Mouse (Mus musculus) neural tube, embryonic 11.5 days (tissue): ENCODE data around the gene Aspscr1. TPM values are rescaled to one million over a fixed set of nuclear protein-coding genes. Genes with fewer than 3 reads are reported as not detected.

Experiments
- ATAC-seq: fragments of 200-750 bp; cut with Nextera tagmentation; 2 replicates; pipeline ENCODE4 v1.8.0; 2017; ENCODE audit warnings: moderate number of reproducible peaks, mild to moderate bottlenecking, moderate TSS enrichment, moderate library complexity; ENCODE audit not compliant: insufficient read depth, low FRiP score, low TSS enrichment
- DNase-seq: peaks from one replicate; pipeline ENCODE4 v3.0.0-alpha.2; 2015; ENCODE audit warnings: low spot score
- H3K27ac ChIP-seq: fragments of 300-500 bp; sonication (generic); 2 replicates; pipeline ENCODE4 v1.5.1; 2014; ENCODE audit warnings: low read depth, mild to moderate bottlenecking, low read length
- H3K27me3 ChIP-seq: fragments of 300-500 bp; sonication (generic); 2 replicates; pipeline ENCODE4 v1.6.1; 2014; ENCODE audit warnings: mild to moderate bottlenecking, low read length, mixed read lengths; ENCODE audit not compliant: control insufficient read depth, insufficient read depth
- H3K36me3 ChIP-seq: fragments of 300-500 bp; sonication (generic); 2 replicates; pipeline ENCODE4 v1.6.1; 2014; ENCODE audit warnings: mild to moderate bottlenecking, low read length, moderate library complexity, mixed read lengths; ENCODE audit not compliant: control insufficient read depth, insufficient read depth
- H3K4me1 ChIP-seq: fragments of 300-500 bp; sonication (generic); 2 replicates; pipeline ENCODE4 v1.6.1; 2014; ENCODE audit warnings: low read length, mixed read lengths; ENCODE audit not compliant: control insufficient read depth, insufficient read depth
- H3K4me2 ChIP-seq: fragments of 300-500 bp; sonication (generic); 2 replicates; pipeline ENCODE4 v1.6.1; 2014; ENCODE audit warnings: low read depth, mild to moderate bottlenecking, moderate library complexity
- H3K4me3 ChIP-seq: fragments of 300-500 bp; sonication (generic); 2 replicates; pipeline ENCODE4 v1.5.1; 2014; ENCODE audit warnings: low read depth, low read length
- H3K9ac ChIP-seq: fragments of 300-500 bp; sonication (generic); 2 replicates; pipeline ENCODE4 v1.6.1; 2014; ENCODE audit warnings: mild to moderate bottlenecking, low read length
- H3K9me3 ChIP-seq: fragments of 300-500 bp; sonication (generic); 2 replicates; pipeline ENCODE4 v1.6.1; 2016; ENCODE audit warnings: low read length; ENCODE audit not compliant: control insufficient read depth
- WGBS: fragments of 180-500 bp; shearing (Covaris S2); extraction: QIAGEN DNeasy Blood & Tissue Kit; methylation state at CpG from one replicate; pipeline ENCODE4 v1.1.7; 2014; 5-methylcytosine and 5-hydroxymethylcytosine counted together
- polyA plus RNA-seq: library from polyadenylated mRNA; unstranded; fragments of >200 nt; fragmentation: Nextera tagmentation; extraction: Ambion mirVana; gene quantifications from 2 replicates; pipeline ENCODE4 v1.2.1, GENCODE M21; 2014

Aspscr1 gene
- polyA plus RNA-seq, 1 experiment from 2014 or later = 136 TPM

GRCm38 (mm10) chr11:120721124-120722066 lies 48.6 kb downstream of the Aspscr1 start, which contains the start of gene Rac3:
Rac3 (plus strand) TSS chr11:120721470.
- Histone ChIP-seq H3K9me3 (no peaks in the 10 kb centered on the region), H3K27me3 (peaks cover 13% of the 10 kb centered on the region), H3K36me3 (peaks cover 6% of the 10 kb centered on the region), H3K9ac (peak within 1 kb of the TSS; percentile 82), H3K4me2 (peak within 1 kb of the TSS; percentile 99), H3K4me3 (peak within 1 kb of the TSS; percentile 60), H3K4me1 (peaks cover 14% of the 10 kb centered on the region), H3K27ac (0 out of 2 replicates have a peak within 1 kb of the TSS, but pooled peaks have one; percentile 34)
- ATAC-seq (peak; percentile 84), DNase-seq (peak; percentile 87)
- under 1% methylated on average over 79 of the region's 90 CpGs for whole genome bisulfite sequencing

GRCm38 (mm10) chr11:120722067-120722630 lies 49.4 kb downstream of the Aspscr1 start:
- peak overlapping the region; percentile 60 for H3K4me3 ChIP-seq
- H3K27me3 ChIP-seq = peaks cover 13% of the 10 kb centered on the region
- H3K9ac ChIP-seq = peak overlapping the region; percentile 82
- peak overlapping the region; percentile 99 for H3K4me2 ChIP-seq
- 21% methylated on average over 21 of the region's 21 CpGs for WGBS
- H3K27ac ChIP-seq = no peak overlapping the region
- H3K4me1 ChIP-seq = peaks cover 15% of the 10 kb centered on the region
- H3K9me3 ChIP-seq = no peaks in the 10 kb centered on the region
- no peak for DNase-seq
- ATAC-seq = no peak
- peaks cover 4% of the 10 kb centered on the region; the same call in 1 of the 2 replicates for H3K36me3 ChIP-seq

GRCm38 (mm10) chr11:120722761-120723382 lies 50.1 kb downstream of the Aspscr1 start:
- H3K36me3 ChIP-seq = no peaks in the 10 kb centered on the region
- H3K27ac ChIP-seq = no peak overlapping the region
- H3K4me2 ChIP-seq = no peak overlapping the region
- peaks cover 13% of the 10 kb centered on the region for H3K27me3 ChIP-seq
- H3K4me1 ChIP-seq = peaks cover 15% of the 10 kb centered on the region
- no peak for DNase-seq
- no peak overlapping the region for H3K4me3 ChIP-seq
- no peak for ATAC-seq
- H3K9ac ChIP-seq = no peak overlapping the region
- H3K9me3 ChIP-seq = no peaks in the 10 kb centered on the region
- WGBS = 89% methylated on average over 11 of the region's 11 CpGs

GRCm38 (mm10) chr11:120723509-120723908 lies 50.7 kb downstream of the Aspscr1 start:
- Histone ChIP-seq H3K27ac (no peak overlapping the region), H3K9ac (no peak overlapping the region), H3K4me2 (no peak overlapping the region), H3K4me3 (no peak overlapping the region), H3K27me3 (peaks cover 13% of the 10 kb centered on the region), H3K9me3 (no peaks in the 10 kb centered on the region), H3K36me3 (no peaks in the 10 kb centered on the region), H3K4me1 (peaks cover 15% of the 10 kb centered on the region)
- no peak for ATAC-seq
- WGBS = 83% methylated on average over 7 of the region's 7 CpGs
- DNase-seq = no peak

GRCm38 (mm10) chr11:120726243-120727168 lies 53.7 kb downstream of the Aspscr1 start:
- Histone ChIP-seq H3K36me3 (no peaks in the 10 kb centered on the region), H3K4me3 (peak overlapping the region; percentile 53), H3K27me3 (0 out of 2 replicates have a peak, but pooled peaks cover 9% of the 10 kb centered on the region), H3K4me1 (peaks cover 9% of the 10 kb centered on the region), H3K4me2 (peak overlapping the region; percentile 73), H3K9ac (peak overlapping the region; percentile 57), H3K27ac (no peak overlapping the region), H3K9me3 (no peaks in the 10 kb centered on the region)
- 19% methylated on average over 32 of the region's 36 CpGs for WGBS
- DNase-seq (no peak), ATAC-seq (peak; percentile 45)

GRCm38 (mm10) chr11:120727169-120727527 lies 54.4 kb downstream of the Aspscr1 start, which contains the start of gene Dcxr:
Dcxr (minus strand) TSS chr11:120727281.
- 0 out of 2 replicates have a peak, but pooled peaks cover 4% of the 10 kb centered on the region for H3K27me3 ChIP-seq

GRCm38 (mm10) chr11:120727564-120727963 lies 54.8 kb downstream of the Aspscr1 start:
- no peaks in the 10 kb centered on the region for H3K36me3 ChIP-seq
- 64% methylated on average over 12 of the region's 12 CpGs for WGBS
- DNase-seq = no peak
- H3K4me1 ChIP-seq = peaks cover 2% of the 10 kb centered on the region; the same call in 1 of the 2 replicates
- no peak overlapping the region for H3K4me2 ChIP-seq
- H3K9ac ChIP-seq = no peak overlapping the region
- peak; percentile 18; the same call in 1 of the 2 replicates for ATAC-seq
- H3K27me3 ChIP-seq = no peaks in the 10 kb centered on the region
- H3K9me3 ChIP-seq = no peaks in the 10 kb centered on the region
- no peak overlapping the region for H3K27ac ChIP-seq
- no peak overlapping the region for H3K4me3 ChIP-seq

More at GRCm38 (mm10) chr11:120727169-120727527, 54.4 kb downstream of the Aspscr1 start, which contains the start of gene Dcxr:
- peaks cover 3% of the 10 kb centered on the region for H3K4me1 ChIP-seq
- peak within 1 kb of the TSS; percentile 73 for H3K4me2 ChIP-seq
- H3K4me3 ChIP-seq = peak within 1 kb of the TSS; percentile 53
- ATAC-seq (peak; percentile 84), DNase-seq (peak; percentile 80)
- no peaks in the 10 kb centered on the region for H3K9me3 ChIP-seq
- no peak within 1 kb of the TSS for H3K27ac ChIP-seq
- peak within 1 kb of the TSS; percentile 57 for H3K9ac ChIP-seq
- H3K36me3 ChIP-seq = no peaks in the 10 kb centered on the region
- WGBS = 1% methylated on average over 14 of the region's 14 CpGs
